ENCODE assay signal across 8 mouse cellular contexts in the genomic region with DNA sequence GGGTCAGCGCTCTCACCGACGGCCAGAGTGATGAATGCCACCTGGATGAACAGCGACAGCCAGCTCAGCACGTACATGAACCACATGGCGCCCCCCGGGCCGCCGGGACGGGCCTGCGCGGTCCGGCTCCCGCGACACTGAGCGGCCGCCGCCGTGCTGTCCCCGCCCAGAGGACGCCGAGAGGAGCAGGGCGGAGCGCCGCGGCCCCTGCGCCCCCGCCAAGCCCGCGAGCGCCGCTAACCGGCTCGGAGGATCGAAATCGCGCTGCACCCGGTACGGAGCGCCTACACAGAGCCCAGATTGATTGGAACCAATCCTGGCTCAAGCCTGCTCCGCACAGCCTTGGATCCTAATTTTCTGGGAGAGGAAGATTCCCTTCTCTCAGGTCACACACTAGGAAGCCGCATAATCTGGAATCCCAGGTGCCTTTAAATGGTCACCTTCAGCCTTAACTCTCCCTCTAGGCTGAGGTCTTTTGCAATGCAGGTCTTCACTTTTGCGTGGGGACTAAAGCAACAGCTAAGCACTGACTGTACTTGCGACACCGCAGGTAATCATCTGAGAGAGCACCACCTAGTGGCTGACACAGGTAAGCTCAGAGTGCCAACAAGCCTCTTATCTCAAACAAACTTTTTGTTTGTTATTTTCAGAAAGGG. TPM values are rescaled to one million over a fixed set of nuclear protein-coding genes. Genes with fewer than 3 reads are reported as not detected.
DNase-seq lines count a peak whose midpoint lies in the region; ATAC-seq and TF ChIP-seq lines count a peak whose summit lies in the region.

Gene Tex261 (minus strand): TSS at position 176 of the 656 bp plus-strand sequence.

- peaks cover 31% of the 10 kb centered on the region for H3K36me3 ChIP-seq in E14TG2a.4 (ENCODE audit: insufficient read depth, low read length)
- H3K36me3 ChIP-seq in forebrain, embryonic 12.5 days (replicated peaks), result peaks cover 18% of the 10 kb centered on the region
- H3K36me3 ChIP-seq in heart, postnatal 0 days (replicated peaks; ENCODE audit: control insufficient read depth, insufficient read depth, low read length), result peaks cover 28% of the 10 kb centered on the region
- peaks cover 11% of the 10 kb centered on the region for H3K36me3 ChIP-seq in liver, embryonic 16.5 days (ENCODE audit: control insufficient read depth, insufficient read depth)
- H3K36me3 ChIP-seq in neural tube, embryonic 13.5 days, result peaks cover 23% of the 10 kb centered on the region
- peaks cover 1% of the 10 kb centered on the region for H3K36me3 ChIP-seq in testis, adult 2 months (ENCODE audit: control insufficient read depth, insufficient read depth, low read length)

- peak; percentile 79 for DNase-seq in c-Kit-positive CD71-positive TER-119-positive erythroid progenitor cells, embryonic 14.5 days (ENCODE audit: low spot score)
- DNase-seq in heart, postnatal 0 days (ENCODE audit: low spot score), result peak; percentile 90
- peak; percentile 94 to 95 for DNase-seq in kidney, postnatal 4 days

- H3K27ac ChIP-seq in forebrain, embryonic 12.5 days, result peak within 1 kb of the TSS; percentile 71
- H3K27ac ChIP-seq in heart, postnatal 0 days (ENCODE audit: low read depth), result peak within 1 kb of the TSS; percentile 91
- H3K27ac ChIP-seq in liver, embryonic 16.5 days (ENCODE audit: low read length), result peak within 1 kb of the TSS; percentile 95
- peak within 1 kb of the TSS; percentile 90 for H3K27ac ChIP-seq in neural tube, embryonic 13.5 days (replicated peaks)
- H3K27ac ChIP-seq in testis, adult 2 months (ENCODE audit: control insufficient read depth, insufficient read depth, low read depth, low read length), result peak within 1 kb of the TSS; percentile 59

- peaks cover 12% of the 10 kb centered on the region for H3K27me3 ChIP-seq in E14TG2a.4 (ENCODE audit: insufficient read depth, low read length)
- H3K27me3 ChIP-seq in forebrain, embryonic 12.5 days, result no peaks in the 10 kb centered on the region
- no peaks in the 10 kb centered on the region for H3K27me3 ChIP-seq in heart, postnatal 0 days (ENCODE audit: control insufficient read depth, insufficient read depth, low read length)
- H3K27me3 ChIP-seq in liver, embryonic 16.5 days (ENCODE audit: control insufficient read depth, insufficient read depth, low read depth, low read length), result no peaks in the 10 kb centered on the region
- no peaks in the 10 kb centered on the region for H3K27me3 ChIP-seq in neural tube, embryonic 13.5 days
- H3K27me3 ChIP-seq in testis, adult 2 months (ENCODE audit: control insufficient read depth, insufficient read depth, low read length), result no peaks in the 10 kb centered on the region

- H3K4me3 ChIP-seq in E14TG2a.4 (replicated peaks; ENCODE audit: low read length), result peak within 1 kb of the TSS; percentile 99
- peak within 1 kb of the TSS; percentile 89 for H3K4me3 ChIP-seq in forebrain, embryonic 12.5 days (replicated peaks)
- H3K4me3 ChIP-seq in heart, postnatal 0 days (ENCODE audit: low read depth, low read length), result peak within 1 kb of the TSS; percentile 70
- peak within 1 kb of the TSS; percentile 97 for H3K4me3 ChIP-seq in liver, embryonic 16.5 days (ENCODE audit: low read depth, low read length)
- peak within 1 kb of the TSS; percentile 82 for H3K4me3 ChIP-seq in neural tube, embryonic 13.5 days
- H3K4me3 ChIP-seq in testis, adult 2 months (ENCODE audit: control insufficient read depth, low read depth, low read length), result peak within 1 kb of the TSS; percentile 90

- TF ChIP-seq POLR2A in testis, adult 2 months (IDR thresholded peaks at IDR 0.05; ENCODE audit: control insufficient read depth, low read depth, low read length), result peak; percentile 53; the same call in 1 of the 2 replicates

- WGBS in forebrain, embryonic 12.5 days, result under 1% methylated on average over 42 of the region's 45 CpGs
- under 1% methylated on average over 45 of the region's 45 CpGs for WGBS in heart, postnatal 0 days
- WGBS in liver, embryonic 16.5 days (ENCODE audit: insufficient replicate concordance), result under 1% methylated on average over 45 of the region's 45 CpGs
- under 1% methylated on average over 45 of the region's 45 CpGs for WGBS in neural tube, embryonic 13.5 days

- peaks cover 40% of the 10 kb centered on the region for H3K4me1 ChIP-seq in E14TG2a.4 (replicated peaks; ENCODE audit: low read depth, low read length)
- peaks cover 21% of the 10 kb centered on the region for H3K4me1 ChIP-seq in forebrain, embryonic 12.5 days
- peaks cover 9% of the 10 kb centered on the region for H3K4me1 ChIP-seq in heart, postnatal 0 days (ENCODE audit: control insufficient read depth, insufficient read depth)
- H3K4me1 ChIP-seq in liver, embryonic 16.5 days (ENCODE audit: control insufficient read depth, low read depth, low read length), result peaks cover 24% of the 10 kb centered on the region
- H3K4me1 ChIP-seq in neural tube, embryonic 13.5 days (replicated peaks), result peaks cover 30% of the 10 kb centered on the region
- peaks cover 6% of the 10 kb centered on the region for H3K4me1 ChIP-seq in testis, adult 2 months (ENCODE audit: control insufficient read depth, insufficient read depth, low read length)

- TF ChIP-seq CTCF in E14TG2a.4 (conservative IDR thresholded peaks at IDR 0.05; ENCODE audit: low read length), result peak; percentile 93
- peak; percentile 83 for TF ChIP-seq CTCF in heart, postnatal 0 days (IDR thresholded peaks at IDR 0.05; ENCODE audit: low read depth)
- peak; percentile 58; the same call in 1 of the 2 replicates for TF ChIP-seq CTCF in testis, adult 2 months (IDR thresholded peaks at IDR 0.05; ENCODE audit: control insufficient read depth, insufficient read depth, insufficient replicate concordance, low read depth, low read length)

- no peak for TF ChIP-seq EP300 in heart, postnatal 0 days (IDR thresholded peaks at IDR 0.05; ENCODE audit: low read depth)

- no peaks in the 10 kb centered on the region for H3K9me3 ChIP-seq in E14TG2a.4 (ENCODE audit: low read length)
- no peaks in the 10 kb centered on the region for H3K9me3 ChIP-seq in forebrain, embryonic 12.5 days
- H3K9me3 ChIP-seq in heart, postnatal 0 days (replicated peaks; ENCODE audit: control insufficient read depth, low read length), result no peaks in the 10 kb centered on the region
- no peaks in the 10 kb centered on the region for H3K9me3 ChIP-seq in liver, embryonic 16.5 days (replicated peaks; ENCODE audit: control insufficient read depth, low read length)
- H3K9me3 ChIP-seq in neural tube, embryonic 13.5 days, result no peaks in the 10 kb centered on the region

- peak within 1 kb of the TSS; percentile 84 for H3K4me2 ChIP-seq in forebrain, embryonic 12.5 days
- H3K4me2 ChIP-seq in heart, postnatal 0 days (ENCODE audit: low read depth, low read length), result peak within 1 kb of the TSS; percentile 87
- peak within 1 kb of the TSS; percentile 90 for H3K4me2 ChIP-seq in liver, embryonic 16.5 days (ENCODE audit: low read depth, low read length)
- H3K4me2 ChIP-seq in neural tube, embryonic 13.5 days, result peak within 1 kb of the TSS; percentile 86

- H3K9ac ChIP-seq in forebrain, embryonic 12.5 days, result peak within 1 kb of the TSS; percentile 90
- peak within 1 kb of the TSS; percentile 79 for H3K9ac ChIP-seq in heart, postnatal 0 days (replicated peaks; ENCODE audit: low read depth, low read length)
- peak within 1 kb of the TSS; percentile 95 for H3K9ac ChIP-seq in liver, embryonic 16.5 days (ENCODE audit: low read depth, low read length)
- peak within 1 kb of the TSS; percentile 95 for H3K9ac ChIP-seq in neural tube, embryonic 13.5 days

- peak; percentile 96 for ATAC-seq in forebrain, embryonic 12.5 days (ENCODE audit: low FRiP score)
- peak; percentile 96 for ATAC-seq in heart, postnatal 0 days (ENCODE audit: insufficient read depth, low read depth)
- peak; percentile 93 for ATAC-seq in liver, embryonic 16.5 days (ENCODE audit: low read depth)
- peak; percentile 96 for ATAC-seq in neural tube, embryonic 13.5 days (ENCODE audit: low read depth)

RNA-seq across cellular contexts. Expression of gene Tex261, which starts in this region (rescaled TPM):
- polyA plus RNA-seq in forebrain, embryonic 12.5 days (2016; fragmentation: Nextera tagmentation; extraction: Ambion mirVana), result 61.6 and 72.0 TPM in 2 replicates
- total RNA-seq in heart, postnatal 0 days (2014; rRNA removed; ENCODE audit: low replicate concordance), result 78.9 and 85.9 TPM in 2 replicates
- polyA plus RNA-seq in heart, postnatal 0 days (2015; fragmentation: Nextera tagmentation; extraction: Ambion mirVana), result 102 and 109 TPM in 2 replicates
- polyA plus RNA-seq in liver, embryonic 16.5 days (2015; fragmentation: Nextera tagmentation; extraction: Ambion mirVana), result 39.2 and 42.0 TPM in 2 replicates
- polyA plus RNA-seq in neural tube, embryonic 13.5 days (2015; fragmentation: Nextera tagmentation; extraction: Ambion mirVana), result 66.4 and 66.7 TPM in 2 replicates
- 95.3 and 97.0 TPM in 2 replicates for polyA plus RNA-seq in testis, adult 2 months (2012; rRNA removed)

Comparison
In these comparisons a context has a peak if more than half of its experiments do, and no peak if none do; other contexts are left out.
1. Peak in every context shown above with its lines: DNase-seq, ATAC-seq, H3K4me3 ChIP-seq and H3K27ac ChIP-seq.